Mouse (Mus musculus) liver, postnatal 0 days (tissue): Measurements from ENCODE around the gene Riok1. TPM values are rescaled to one million over a fixed set of nuclear protein-coding genes. Genes with fewer than 3 reads are reported as not detected.
A peak's percentile ranks its signal among the peaks of the same experiment; 100 is the strongest.

Source experiments
- ATAC-seq: fragments of 200-750 bp; cut with Nextera tagmentation; 2 replicates; pipeline ENCODE4 v1.8.0; 2017; ENCODE audit warnings: mild to moderate bottlenecking, moderate library complexity
- DNase-seq: peaks from one replicate; pipeline ENCODE4 v3.0.0-alpha.2; 2016
- H3K27ac ChIP-seq: fragments of 300-500 bp; sonication (generic); 2 replicates; pipeline ENCODE4 v1.5.1; 2014; ENCODE audit warnings: antibody characterized with exemption, moderate library complexity, mild to moderate bottlenecking, low read depth
- H3K27me3 ChIP-seq: fragments of 300-500 bp; sonication (generic); 2 replicates; pipeline ENCODE4 v1.6.1; 2014; ENCODE audit warnings: low read length, control low read depth, mixed read lengths; ENCODE audit not compliant: insufficient read depth
- H3K36me3 ChIP-seq: fragments of 300-500 bp; sonication (generic); replicated peaks from 2 replicates; pipeline ENCODE4 v1.6.1; 2014; ENCODE audit warnings: mild to moderate bottlenecking, control low read depth, low read length, moderate library complexity, mixed read lengths; ENCODE audit not compliant: insufficient read depth
- H3K4me1 ChIP-seq: fragments of 300-500 bp; sonication (generic); 2 replicates; pipeline ENCODE4 v1.6.1; 2014; ENCODE audit warnings: antibody characterized with exemption, mild to moderate bottlenecking, control low read depth; ENCODE audit not compliant: insufficient read depth
- H3K4me2 ChIP-seq: fragments of 300-500 bp; sonication (generic); 2 replicates; pipeline ENCODE4 v1.6.1; 2014; ENCODE audit warnings: low read depth, mild to moderate bottlenecking, low read length, moderate library complexity, mixed read lengths
- H3K4me3 ChIP-seq: fragments of 300-500 bp; sonication (generic); 2 replicates; pipeline ENCODE4 v1.5.1; 2014; ENCODE audit warnings: low read depth, low read length
- H3K9ac ChIP-seq: fragments of 300-500 bp; sonication (generic); replicated peaks from 2 replicates; pipeline ENCODE4 v1.6.1; 2014; ENCODE audit warnings: mild to moderate bottlenecking, moderate library complexity
- H3K9me3 ChIP-seq: fragments of 300-500 bp; sonication (generic); 2 replicates; pipeline ENCODE4 v1.6.1; 2016; ENCODE audit warnings: mild to moderate bottlenecking, control low read depth, low read length, mixed read lengths
- CTCF ChIP-seq: sonication (generic); IDR thresholded peaks from 2 replicates; pipeline ENCODE4 v1.5.1; 2016; ENCODE audit warnings: antibody characterized with exemption, low read depth
- EP300 ChIP-seq: IDR thresholded peaks from 2 replicates; pipeline ENCODE4 v1.6.1; 2016; ENCODE audit warnings: antibody characterized with exemption, low read depth, mild to moderate bottlenecking
- WGBS: fragments of 180-500 bp; shearing (Covaris S2); extraction: QIAGEN DNeasy Blood & Tissue Kit; methylation state at CpG from one replicate; pipeline ENCODE4 v1.1.7; 2014; ENCODE audit not compliant: insufficient replicate concordance; 5-methylcytosine and 5-hydroxymethylcytosine counted together
- polyA plus RNA-seq: library from polyadenylated mRNA; unstranded; fragments of >200 nt; fragmentation: Nextera tagmentation; extraction: Ambion mirVana; gene quantifications from 2 replicates; pipeline ENCODE4 v1.2.1, GENCODE M21; 2015

Gene Riok1
- polyA plus RNA-seq, 1 experiment from 2014 or later = 14.6 TPM

DNA sequence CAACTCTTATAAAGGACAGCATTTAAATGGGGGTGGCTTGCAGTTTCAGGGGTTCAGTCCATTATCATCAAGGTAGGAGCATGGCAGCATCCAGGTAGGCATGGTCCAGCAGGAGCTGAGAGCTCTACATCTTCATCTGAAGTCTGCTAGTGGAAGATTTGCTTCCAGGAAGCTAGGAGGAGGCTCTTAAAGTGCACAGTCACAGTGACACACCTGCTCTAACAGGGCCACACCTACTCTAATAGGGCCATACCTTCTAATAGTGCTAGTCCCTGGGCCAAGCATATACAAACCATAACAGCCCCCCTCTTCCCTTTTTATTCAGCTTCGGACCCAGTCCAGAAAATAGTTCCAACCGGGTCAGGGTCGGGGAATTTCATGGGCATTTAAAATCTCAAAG lies 37.1 kb upstream of the Riok1 start:
- Histone ChIP-seq H3K27me3 (no peaks in the 10 kb centered on the region), H3K27ac (no peak overlapping the region), H3K9me3 (no peaks in the 10 kb centered on the region), H3K36me3 (no peaks in the 10 kb centered on the region), H3K4me2 (no peak overlapping the region), H3K4me1 (peaks cover 8% of the 10 kb centered on the region), H3K9ac (no peak overlapping the region), H3K4me3 (no peak overlapping the region)
- peak; percentile 94 for ATAC-seq
- TF ChIP-seq CTCF (no peak), EP300 (no peak; the same call in 1 of the 2 replicates)
- DNase-seq = no peak
- whole genome bisulfite sequencing = 86% methylated on average over 3 of the region's 3 CpGs

DNA sequence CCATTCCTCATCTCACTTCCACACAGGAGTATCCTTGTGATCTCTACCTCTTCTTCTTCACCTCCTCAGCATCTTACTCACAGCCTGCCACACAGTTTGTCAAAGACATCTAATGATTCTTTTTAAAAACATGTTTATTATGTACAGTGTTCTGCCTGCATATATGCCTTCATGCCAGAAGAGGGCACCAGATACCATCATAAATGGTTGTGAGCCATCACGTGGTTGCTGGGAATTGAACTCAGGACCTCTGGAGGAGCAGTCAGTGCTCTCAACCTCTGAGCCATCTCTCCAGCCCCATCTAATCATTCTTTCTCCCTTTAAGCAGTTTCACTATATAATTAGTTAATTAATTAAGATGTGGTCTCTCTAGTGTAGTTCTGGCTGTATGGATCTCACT lies 34.3 kb upstream of the Riok1 start:
- DNase-seq (no peak), ATAC-seq (no peak)
- H3K9ac ChIP-seq = no peak overlapping the region
- TF ChIP-seq CTCF = peak; percentile 58
- no peak for TF ChIP-seq EP300
- H3K27me3 ChIP-seq = no peaks in the 10 kb centered on the region
- no peaks in the 10 kb centered on the region for H3K9me3 ChIP-seq
- WGBS = 42% methylated on average over 1 of the region's 1 CpGs
- H3K4me2 ChIP-seq = no peak overlapping the region
- no peak overlapping the region for H3K4me3 ChIP-seq
- H3K36me3 ChIP-seq = no peaks in the 10 kb centered on the region
- peaks cover 5% of the 10 kb centered on the region; the same call in 1 of the 2 replicates for H3K4me1 ChIP-seq
- no peak overlapping the region for H3K27ac ChIP-seq

DNA sequence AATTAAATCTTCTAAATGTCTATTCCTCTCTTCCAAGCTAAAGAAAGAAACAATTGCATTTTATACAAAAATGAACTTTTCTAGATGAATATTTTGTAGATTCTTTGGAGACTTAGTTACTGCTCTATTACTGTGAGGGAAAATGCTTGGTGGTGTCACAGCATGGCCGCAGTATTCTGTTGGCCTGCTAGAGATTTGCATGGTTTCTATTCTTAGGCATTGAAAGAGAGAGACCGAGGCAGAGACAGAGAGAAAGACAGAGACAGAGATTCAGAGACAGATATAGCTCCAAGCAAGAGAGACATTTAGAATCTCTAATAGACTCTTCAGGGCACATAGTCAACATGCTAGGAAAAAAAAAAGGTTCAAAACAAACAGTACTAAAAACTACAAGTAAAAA lies 28.8 kb upstream of the Riok1 start:
- Histone ChIP-seq H3K9me3 (no peaks in the 10 kb centered on the region), H3K9ac (no peak overlapping the region), H3K4me2 (no peak overlapping the region), H3K27ac (no peak overlapping the region), H3K4me3 (no peak overlapping the region), H3K27me3 (no peaks in the 10 kb centered on the region), H3K4me1 (peaks cover 15% of the 10 kb centered on the region), H3K36me3 (no peaks in the 10 kb centered on the region)
- TF ChIP-seq EP300 = no peak
- no peak for TF ChIP-seq CTCF
- WGBS = 81% methylated on average over 2 of the region's 2 CpGs
- ATAC-seq (no peak), DNase-seq (no peak)

DNA sequence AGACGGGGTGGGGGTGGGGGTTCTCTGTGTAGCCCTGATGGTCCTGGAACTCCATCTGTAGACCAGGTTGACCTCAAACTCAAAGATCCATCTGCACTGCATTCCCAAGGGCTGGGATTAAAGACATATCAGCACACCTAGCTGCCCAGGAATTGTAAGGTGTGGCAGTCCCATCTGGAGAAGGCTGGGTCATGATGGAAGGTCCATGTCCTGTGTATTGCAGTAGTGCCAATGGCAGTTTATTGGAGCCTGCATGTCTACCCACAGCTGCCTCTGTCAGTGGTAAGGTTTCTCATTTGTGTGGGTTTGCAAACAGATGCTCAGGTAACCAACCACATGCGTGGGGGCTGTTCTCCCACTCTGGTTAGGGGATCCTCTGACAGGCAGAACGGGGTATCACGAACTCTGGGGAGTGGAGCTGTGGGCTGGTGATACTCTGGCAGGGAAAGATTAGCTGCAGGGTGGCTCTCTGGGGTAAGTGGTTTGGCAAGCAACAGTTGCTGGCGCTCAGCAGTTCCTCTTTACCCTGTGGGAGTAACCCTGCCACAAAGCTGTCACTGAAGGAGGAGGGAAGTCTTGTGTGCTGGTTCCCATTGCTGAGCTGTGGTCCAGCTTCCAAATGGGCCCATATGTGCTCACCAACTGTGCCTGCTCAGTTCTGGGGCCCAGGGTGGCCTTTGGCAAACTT lies 26.9 kb upstream of the Riok1 start:
- DNase-seq = peak; percentile 53
- peaks cover 15% of the 10 kb centered on the region for H3K4me1 ChIP-seq
- peak overlapping the region; percentile 13; the same call in 1 of the 2 replicates for H3K9ac ChIP-seq
- peak; percentile 68; the same call in 1 of the 2 replicates for TF ChIP-seq EP300
- TF ChIP-seq CTCF = no peak
- no peaks in the 10 kb centered on the region for H3K9me3 ChIP-seq
- no peak overlapping the region for H3K4me3 ChIP-seq
- H3K4me2 ChIP-seq = peak overlapping the region; percentile 56
- H3K27ac ChIP-seq = peak overlapping the region; percentile 83
- ATAC-seq = peak; percentile 92
- H3K27me3 ChIP-seq = no peaks in the 10 kb centered on the region
- 41% methylated on average over 5 of the region's 5 CpGs for WGBS
- no peaks in the 10 kb centered on the region for H3K36me3 ChIP-seq

GRCm38 (mm10) chr13:38010444-38010910 lies 26.3 kb upstream of the Riok1 start:
- H3K4me1 ChIP-seq = peaks cover 15% of the 10 kb centered on the region
- H3K36me3 ChIP-seq = no peaks in the 10 kb centered on the region
- peak overlapping the region; percentile 83 for H3K27ac ChIP-seq
- no peaks in the 10 kb centered on the region for H3K9me3 ChIP-seq
- no peak overlapping the region for H3K4me3 ChIP-seq
- DNase-seq (peak; percentile 59), ATAC-seq (peak; percentile 77)
- H3K27me3 ChIP-seq = no peaks in the 10 kb centered on the region
- H3K9ac ChIP-seq = peak overlapping the region; percentile 13; the same call in 1 of the 2 replicates
- 32% methylated on average over 5 of the region's 5 CpGs for WGBS
- TF ChIP-seq EP300 (no peak), CTCF (no peak)
- peak overlapping the region; percentile 56 for H3K4me2 ChIP-seq

GRCm38 (mm10) chr13:38012436-38012835 lies 24.4 kb upstream of the Riok1 start:
- DNase-seq = no peak

More at GRCm38 (mm10) chr13:38012436-38012835, 24.4 kb upstream of the Riok1 start:
- no peaks in the 10 kb centered on the region for H3K36me3 ChIP-seq
- no peak for ATAC-seq
- no peak overlapping the region for H3K27ac ChIP-seq
- no peak overlapping the region for H3K9ac ChIP-seq
- peaks cover 15% of the 10 kb centered on the region for H3K4me1 ChIP-seq
- WGBS = 78% methylated on average over 5 of the region's 5 CpGs
- H3K4me3 ChIP-seq = no peak overlapping the region
- no peaks in the 10 kb centered on the region for H3K9me3 ChIP-seq
- H3K27me3 ChIP-seq = no peaks in the 10 kb centered on the region
- no peak overlapping the region for H3K4me2 ChIP-seq
- TF ChIP-seq CTCF = no peak
- no peak for TF ChIP-seq EP300
